Mouse (Mus musculus) myocyte (in vitro differentiated cells): ENCODE data around the gene Hba-a1. TPM values are rescaled to one million over a fixed set of nuclear protein-coding genes. Genes with fewer than 3 reads are reported as not detected.

Source experiments
- H3K27me3 ChIP-seq: one replicate; pipeline ENCODE4 v1.6.1; 2011; ENCODE audit not compliant: control insufficient read depth, insufficient read depth, insufficient read length
- H3K36me3 ChIP-seq: one replicate; pipeline ENCODE4 v1.6.1; 2011; ENCODE audit not compliant: control insufficient read depth, insufficient read depth
- H3K4me2 ChIP-seq: one replicate; pipeline ENCODE4 v1.6.1; 2011; ENCODE audit warnings: low read depth, control low read depth
- H3K4me3 ChIP-seq: one replicate; pipeline ENCODE4 v1.5.1; 2011; ENCODE audit warnings: mild to moderate bottlenecking, control low read depth, moderate library complexity
- H3K79me2 ChIP-seq: one replicate; pipeline ENCODE4 v1.6.1; 2011; ENCODE audit not compliant: control insufficient read depth, insufficient read depth
- H3ac ChIP-seq: one replicate; pipeline ENCODE4 v1.6.1; 2011; ENCODE audit not compliant: control insufficient read depth, insufficient read length
- CEBPB ChIP-seq: IDR thresholded peaks from 2 replicates; pipeline ENCODE4 v1.6.1; 2011; ENCODE audit warnings: mild to moderate bottlenecking, moderate library complexity; ENCODE audit not compliant: poor library complexity, insufficient read depth, severe bottlenecking
- E2F4 ChIP-seq: IDR thresholded peaks from one replicate; pipeline ENCODE4 v1.6.1; 2011; ENCODE audit warnings: mild to moderate bottlenecking, control low read depth, moderate library complexity; ENCODE audit not compliant: insufficient read depth
- MAX ChIP-seq: IDR thresholded peaks from one replicate; pipeline ENCODE4 v1.6.1; 2011; ENCODE audit warnings: low read depth, mild to moderate bottlenecking, control low read depth
- MYOD1 ChIP-seq, 3 experiments: IDR thresholded peaks; one replicate each; pipeline ENCODE4 v1.6.1; 2011; ENCODE audit warnings: control low read depth in 2 of 3, low read depth in 2 of 3, mild to moderate bottlenecking in 2 of 3, moderate library complexity in 1 of 3; ENCODE audit not compliant: insufficient read length in 2 of 3, control insufficient read depth in 1 of 3
- MYOG ChIP-seq, 3 experiments: IDR thresholded peaks; one replicate each; pipeline ENCODE4 v1.6.1; 2011; ENCODE audit warnings: control low read depth in 2 of 3, low read depth in 2 of 3, mild to moderate bottlenecking in 2 of 3; ENCODE audit not compliant: insufficient read length in 2 of 3, control insufficient read depth in 1 of 3, insufficient read depth in 1 of 3
- POLR2A ChIP-seq: IDR thresholded peaks from one replicate; pipeline ENCODE4 v1.6.1; 2011; ENCODE audit warnings: low read depth, mild to moderate bottlenecking, control low read depth, moderate library complexity; ENCODE audit not compliant: insufficient read length
- POLR2AphosphoS2 ChIP-seq: IDR thresholded peaks from one replicate; pipeline ENCODE4 v1.6.1; 2011; ENCODE audit warnings: low read depth, control low read depth; ENCODE audit not compliant: insufficient read length
- REST ChIP-seq: IDR thresholded peaks from one replicate; pipeline ENCODE4 v1.6.1; 2011; ENCODE audit warnings: mild to moderate bottlenecking, control low read depth, moderate library complexity; ENCODE audit not compliant: insufficient read depth, insufficient read length
- SRF ChIP-seq: IDR thresholded peaks from one replicate; pipeline ENCODE4 v1.6.1; 2011; ENCODE audit warnings: low read depth; ENCODE audit not compliant: control insufficient read depth, insufficient read length
- TCF12 ChIP-seq: IDR thresholded peaks from one replicate; pipeline ENCODE4 v1.6.1; 2011; ENCODE audit warnings: mild to moderate bottlenecking, control low read depth; ENCODE audit not compliant: poor library complexity, insufficient read depth, severe bottlenecking
- TCF3 ChIP-seq: IDR thresholded peaks from one replicate; pipeline ENCODE4 v1.6.1; 2011; ENCODE audit warnings: low read depth, control low read depth; ENCODE audit not compliant: insufficient read length
- USF1 ChIP-seq: IDR thresholded peaks from one replicate; pipeline ENCODE4 v1.6.1; 2011; ENCODE audit warnings: low read depth, mild to moderate bottlenecking, control low read depth, moderate library complexity
- polyA plus RNA-seq: library from polyadenylated mRNA; unstranded; fragments of >200 nt; fragmentation: generic; extraction: Trizol; gene quantifications from one replicate; pipeline ENCODE4 v1.2.1, GENCODE M21; 2012; ENCODE audit warnings: missing spikeins

Gene Hba-a1
- polyA plus RNA-seq, 1 experiment: 12.3 TPM

DNA sequence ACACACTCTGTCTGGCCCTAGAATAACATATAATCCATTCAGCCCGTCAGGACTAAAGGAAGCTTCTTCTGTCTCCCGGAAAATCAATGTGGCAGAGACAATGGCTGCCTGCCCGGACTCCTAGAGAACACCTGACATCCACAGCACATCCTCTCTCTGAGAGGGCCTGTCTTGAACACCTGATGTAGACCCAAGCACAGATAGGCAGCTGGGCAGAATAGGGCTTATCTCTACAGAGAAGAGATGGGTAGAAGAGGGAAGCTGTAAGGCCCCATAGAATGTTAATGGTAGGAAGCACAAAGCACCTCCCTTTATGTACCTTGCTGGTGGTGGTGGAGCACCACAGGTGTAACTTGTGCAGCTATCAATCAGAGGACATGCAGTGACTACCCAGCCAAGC, 41.1 kb upstream of the Hba-a1 start:
- TF ChIP-seq MYOD1 (IDR thresholded peaks at IDR 0.05; ENCODE audit: control insufficient read depth in 1 of 3, insufficient read length in 2 of 3, low read depth in 2 of 3) (no peak), MAX (no peak), POLR2AphosphoS2 (no peak), SRF (no peak), TCF3 (no peak), CEBPB (no peak)
- H3ac ChIP-seq: no peak overlapping the region
- H3K79me2 ChIP-seq: no peaks in the 10 kb centered on the region
- H3K4me3 ChIP-seq: no peak overlapping the region
- H3K4me2 ChIP-seq: no peak overlapping the region
- H3K36me3 ChIP-seq: peaks cover 35% of the 10 kb centered on the region
- no peaks in the 10 kb centered on the region for H3K27me3 ChIP-seq

DNA sequence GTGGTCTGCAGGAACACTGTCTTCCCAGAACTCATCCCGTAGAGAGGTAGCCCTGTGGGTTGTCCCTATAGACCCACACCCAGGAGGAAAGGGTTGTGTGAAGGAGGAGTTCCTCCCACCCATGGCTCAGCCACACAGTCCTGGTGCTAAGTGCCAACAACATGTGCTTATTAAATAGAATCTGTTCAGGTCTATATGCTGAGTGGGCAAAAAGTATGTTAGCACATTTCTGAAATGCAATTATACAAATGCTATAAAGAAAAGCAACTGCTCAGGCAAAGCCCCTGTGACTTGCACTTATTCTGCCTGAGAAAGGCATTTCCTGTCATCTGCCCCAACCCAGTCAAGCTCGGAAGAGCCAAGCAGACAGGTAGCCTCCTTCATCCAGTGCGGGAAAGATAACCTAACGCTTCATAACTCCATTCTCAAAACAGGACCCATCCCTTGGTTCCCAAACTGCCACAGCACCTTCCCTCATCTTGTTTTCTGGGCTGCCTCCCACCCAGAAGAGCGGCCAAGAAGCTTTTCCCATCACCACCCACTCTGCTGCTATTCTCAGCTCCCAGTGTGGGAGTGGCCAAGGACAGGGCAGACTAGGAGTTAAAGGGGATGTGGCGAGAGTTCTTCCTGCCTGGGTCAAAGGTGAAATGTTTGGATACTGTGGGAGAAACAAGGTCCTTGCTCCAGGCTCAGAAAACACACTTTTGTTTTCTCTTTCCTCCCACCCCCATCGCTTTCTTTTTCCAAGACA, 39.9 kb upstream of the Hba-a1 start:
- H3ac ChIP-seq: no peak overlapping the region
- no peak overlapping the region for H3K4me3 ChIP-seq
- H3K4me2 ChIP-seq: no peak overlapping the region
- H3K36me3 ChIP-seq: peaks cover 35% of the 10 kb centered on the region
- H3K27me3 ChIP-seq: no peaks in the 10 kb centered on the region
- no peaks in the 10 kb centered on the region for H3K79me2 ChIP-seq
- TF ChIP-seq USF1: no peak
- TF ChIP-seq MYOG (IDR thresholded peaks at IDR 0.05; ENCODE audit: control insufficient read depth in 1 of 3, insufficient read depth in 1 of 3, insufficient read length in 2 of 3, low read depth in 2 of 3): no peak
- no peak for TF ChIP-seq MAX
- no peak for TF ChIP-seq E2F4
- no peak for TF ChIP-seq TCF12
- TF ChIP-seq POLR2A: no peak
- no peak for TF ChIP-seq SRF
- no peak for TF ChIP-seq CEBPB

DNA sequence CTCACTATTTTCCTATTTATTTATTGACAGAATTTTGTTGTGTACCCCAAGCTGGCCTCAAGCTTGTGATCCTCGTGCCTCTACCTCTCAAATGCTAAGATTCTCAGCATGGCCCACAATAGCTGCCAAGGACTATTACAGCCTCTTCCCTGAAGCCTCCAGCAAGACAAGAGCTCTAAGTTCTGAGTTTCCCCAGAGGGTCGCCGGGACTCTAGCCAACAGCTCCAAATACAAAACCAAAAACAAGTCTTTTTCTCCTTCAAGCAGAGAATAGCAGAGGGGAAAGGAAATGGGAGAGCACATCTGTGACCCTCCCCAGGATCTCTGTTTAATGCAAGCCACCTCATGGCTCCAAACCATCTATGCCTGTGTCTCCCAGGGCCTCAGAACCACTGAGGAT, 39.2 kb upstream of the Hba-a1 start:
- H3ac ChIP-seq: no peak overlapping the region
- H3K4me3 ChIP-seq: no peak overlapping the region
- TF ChIP-seq E2F4 (no peak), TCF12 (no peak), SRF (no peak), USF1 (no peak), MAX (no peak)
- no peaks in the 10 kb centered on the region for H3K27me3 ChIP-seq
- peaks cover 29% of the 10 kb centered on the region for H3K36me3 ChIP-seq
- H3K79me2 ChIP-seq: no peaks in the 10 kb centered on the region
- no peak overlapping the region for H3K4me2 ChIP-seq

DNA sequence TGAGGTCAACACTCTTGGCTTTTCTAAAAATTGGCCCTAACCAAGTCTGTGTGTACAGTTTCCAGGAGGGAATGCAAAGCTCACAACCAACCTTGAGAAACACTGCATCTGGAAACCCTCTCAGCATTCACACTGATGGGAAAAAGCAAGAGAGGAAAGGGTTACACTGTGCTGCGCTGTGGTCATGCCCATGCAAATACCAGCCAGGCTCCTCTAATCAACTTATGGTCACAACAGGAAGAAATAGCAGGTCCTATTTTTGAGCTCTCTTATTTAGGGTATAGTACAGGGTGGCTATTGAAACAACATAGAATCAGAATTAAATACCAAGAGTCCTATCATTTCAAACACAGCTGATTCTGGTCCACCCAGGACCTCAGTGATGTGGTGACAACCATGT, 38.7 kb upstream of the Hba-a1 start:
- Histone ChIP-seq H3ac (no peak overlapping the region), H3K36me3 (peaks cover 34% of the 10 kb centered on the region)

DNA sequence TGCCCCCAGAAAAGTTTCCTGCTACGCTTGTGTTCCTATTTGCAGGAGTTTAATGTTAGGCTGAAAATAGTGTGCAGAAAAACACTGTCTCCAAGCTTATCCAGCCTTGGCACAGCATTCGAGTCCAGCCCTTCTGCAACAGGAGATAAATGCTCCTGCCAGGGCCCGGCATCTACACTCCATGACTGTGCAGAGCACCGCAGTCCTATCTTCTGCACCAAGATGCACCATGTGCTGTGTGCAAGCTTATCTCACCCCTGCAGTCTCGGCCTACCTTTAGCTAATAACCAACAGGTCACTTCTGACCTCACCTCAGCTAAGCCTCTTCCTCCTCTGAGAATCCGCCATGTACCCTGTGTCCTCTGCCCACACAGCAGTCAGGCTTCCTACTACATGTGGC, 37.7 kb upstream of the Hba-a1 start:
- Histone ChIP-seq H3K4me3 (no peak overlapping the region), H3K4me2 (no peak overlapping the region), H3ac (no peak overlapping the region), H3K27me3 (no peaks in the 10 kb centered on the region), H3K36me3 (peaks cover 43% of the 10 kb centered on the region), H3K79me2 (no peaks in the 10 kb centered on the region)
- TF ChIP-seq E2F4 (no peak), MYOG (IDR thresholded peaks at IDR 0.05; ENCODE audit: control insufficient read depth in 1 of 3, insufficient read depth in 1 of 3, insufficient read length in 2 of 3, low read depth in 2 of 3) (no peak), USF1 (no peak), POLR2AphosphoS2 (no peak), MYOD1 (IDR thresholded peaks at IDR 0.05; ENCODE audit: control insufficient read depth in 1 of 3, insufficient read length in 2 of 3, low read depth in 2 of 3) (no peak), MAX (no peak), SRF (no peak), REST (no peak)

More for the DNA sequence above, 38.7 kb upstream of the Hba-a1 start:
- H3K27me3 ChIP-seq: no peaks in the 10 kb centered on the region
- TF ChIP-seq SRF (no peak), POLR2A (no peak), E2F4 (no peak), MAX (no peak), POLR2AphosphoS2 (no peak), REST (no peak), MYOG (IDR thresholded peaks at IDR 0.05; ENCODE audit: control insufficient read depth in 1 of 3, insufficient read depth in 1 of 3, insufficient read length in 2 of 3, low read depth in 2 of 3) (no peak), TCF3 (no peak), MYOD1 (IDR thresholded peaks at IDR 0.05; ENCODE audit: control insufficient read depth in 1 of 3, insufficient read length in 2 of 3, low read depth in 2 of 3) (no peak), USF1 (no peak), TCF12 (no peak)
- no peaks in the 10 kb centered on the region for H3K79me2 ChIP-seq
- H3K4me3 ChIP-seq: no peak overlapping the region
- H3K4me2 ChIP-seq: no peak overlapping the region
